Mouse (Mus musculus): ENCODE data around the gene Ptx4. TPM values are rescaled to one million over a fixed set of nuclear protein-coding genes. Genes with fewer than 3 reads are reported as not detected.
"Not testable (repeated sequence)": the region's sequence is repeated elsewhere in the genome, so short reads cannot be mapped to it uniquely, and the experiment has no call there.

The Ptx4 gene
- polyA plus RNA-seq, 1 experiment from 2014 or later = not detected

DNA sequence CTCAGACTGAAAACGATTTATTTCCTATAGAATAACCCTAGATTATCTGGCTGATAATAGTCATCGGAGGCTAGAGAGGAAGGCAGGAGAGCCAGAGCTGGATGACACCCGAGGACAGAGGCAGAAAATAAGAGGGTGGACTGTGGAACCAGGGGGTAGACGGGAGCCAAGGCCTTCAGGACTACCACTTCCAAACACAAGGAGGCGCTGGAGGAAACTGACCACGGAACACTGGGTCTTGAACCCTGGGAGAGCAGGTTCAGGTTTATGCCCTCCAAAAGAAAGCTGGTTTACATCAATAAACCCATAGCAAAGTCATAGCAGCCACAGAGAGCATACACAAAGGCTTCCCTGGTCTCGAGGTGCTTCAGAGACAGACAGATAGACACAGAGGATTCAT, 3.4 kb downstream of the Ptx4 start:
- Histone ChIP-seq H3K4me1 (no peaks in the 10 kb centered on the region), H3K27me3 (peaks cover 23% of the 10 kb centered on the region), H3K9ac (replicated peaks) (no peak overlapping the region), H3K4me3 (no peak overlapping the region), H3K4me2 (replicated peaks) (no peak overlapping the region), H3K36me3 (no peaks in the 10 kb centered on the region), H3K27ac (replicated peaks) (no peak overlapping the region), H3K9me3 (no peaks in the 10 kb centered on the region)
- ATAC-seq (ENCODE audit: low FRiP score, low read depth) = no peak
- WGBS = 37% methylated on average over 7 of the region's 7 CpGs

DNA sequence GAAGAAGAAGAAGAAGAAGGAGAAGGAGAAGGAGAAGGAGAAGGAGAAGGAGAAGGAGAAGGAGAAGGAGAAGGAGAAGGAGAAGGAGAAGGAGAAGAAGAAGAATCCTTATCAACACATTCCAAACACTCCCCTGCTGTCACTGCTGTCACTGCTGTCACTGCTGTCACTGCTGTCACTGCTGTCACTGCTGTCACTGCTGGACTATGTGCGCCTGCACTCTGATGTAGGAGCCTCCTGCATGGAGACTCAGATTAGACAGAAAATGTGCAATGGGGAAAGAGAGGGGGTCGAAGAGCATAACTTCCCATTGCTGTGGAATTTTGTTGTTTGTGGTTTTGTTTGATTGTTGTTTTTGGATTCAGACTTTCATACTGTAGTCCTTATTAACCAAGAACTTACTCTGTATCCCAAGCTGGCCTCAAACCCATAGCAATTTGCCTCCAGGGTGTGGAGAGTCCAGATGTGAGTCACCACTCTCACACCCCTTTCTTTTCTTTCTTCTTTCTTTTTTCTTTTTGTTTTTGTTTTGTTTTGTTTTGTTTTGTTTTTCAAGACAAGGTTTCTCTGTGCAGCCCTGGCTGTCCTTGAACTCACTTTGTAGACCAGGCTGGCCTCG, 5.0 kb downstream of the Ptx4 start:
- H3K4me3 ChIP-seq; H3K36me3 ChIP-seq; H3K9me3 ChIP-seq; H3K4me2 ChIP-seq (replicated peaks); H3K27ac ChIP-seq (replicated peaks); ATAC-seq (ENCODE audit: low FRiP score, low read depth); H3K9ac ChIP-seq (replicated peaks); H3K4me1 ChIP-seq: not testable (repeated sequence)
- H3K27me3 ChIP-seq = peaks cover 19% of the 10 kb centered on the region
- 84% methylated on average over 3 of the region's 3 CpGs for WGBS

DNA sequence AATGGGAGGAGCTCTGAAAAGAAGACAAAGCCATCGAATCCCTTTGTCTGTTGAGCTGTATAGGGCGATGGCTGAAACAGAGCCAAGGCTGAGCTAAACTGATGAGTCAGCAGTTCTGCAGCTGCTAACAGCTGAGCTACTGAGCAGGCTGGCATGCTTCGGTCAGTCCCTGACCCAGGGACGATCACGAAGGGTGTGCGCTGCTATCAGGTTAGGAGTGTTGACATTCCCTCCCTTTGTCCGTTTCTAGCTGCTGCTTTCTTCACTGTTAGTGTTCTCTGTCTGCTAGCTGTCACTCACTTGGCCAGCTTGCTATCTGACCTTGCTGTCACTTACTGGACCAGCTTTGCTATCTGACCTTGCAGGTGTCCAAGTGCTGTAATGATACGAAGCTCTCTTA, 6.5 kb downstream of the Ptx4 start:
- H3K27ac ChIP-seq (replicated peaks) = no peak overlapping the region
- no peaks in the 10 kb centered on the region for H3K9me3 ChIP-seq
- no peaks in the 10 kb centered on the region for H3K4me1 ChIP-seq
- 61% methylated on average over 8 of the region's 8 CpGs for WGBS
- ATAC-seq (ENCODE audit: low FRiP score, low read depth) = no peak
- H3K36me3 ChIP-seq = no peaks in the 10 kb centered on the region
- no peak overlapping the region for H3K4me2 ChIP-seq (replicated peaks)
- H3K4me3 ChIP-seq = no peak overlapping the region
- peaks cover 17% of the 10 kb centered on the region; the same call in 1 of the 2 replicates for H3K27me3 ChIP-seq
- no peak overlapping the region for H3K9ac ChIP-seq (replicated peaks)

DNA sequence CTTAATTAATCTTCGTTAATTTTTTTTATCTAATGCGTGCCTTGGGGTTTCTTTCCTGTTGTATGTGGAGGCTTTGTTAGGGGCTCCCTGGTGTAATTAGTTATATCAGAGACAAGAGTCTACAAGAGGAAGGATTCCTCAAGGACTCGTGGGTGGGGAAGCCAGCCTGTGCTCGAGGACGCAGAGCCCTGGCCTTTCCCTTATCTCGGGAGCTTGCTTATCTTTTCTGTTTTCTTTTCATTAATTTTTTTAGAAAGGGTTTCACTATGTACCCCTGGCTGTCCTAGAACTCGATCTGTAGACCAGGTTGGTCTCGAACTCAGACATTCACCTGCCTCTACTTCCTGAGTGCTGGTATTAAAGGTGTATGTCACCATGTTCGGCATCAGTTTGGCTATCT, 7.1 kb downstream of the Ptx4 start:
- H3K27ac ChIP-seq (replicated peaks) = no peak overlapping the region
- 83% methylated on average over 9 of the region's 9 CpGs for WGBS
- no peak overlapping the region for H3K9ac ChIP-seq (replicated peaks)
- H3K4me2 ChIP-seq (replicated peaks) = no peak overlapping the region
- H3K27me3 ChIP-seq = peaks cover 16% of the 10 kb centered on the region; the same call in 1 of the 2 replicates
- no peaks in the 10 kb centered on the region for H3K9me3 ChIP-seq
- H3K36me3 ChIP-seq = no peaks in the 10 kb centered on the region
- ATAC-seq (ENCODE audit: low FRiP score, low read depth) = no peak
- no peaks in the 10 kb centered on the region for H3K4me1 ChIP-seq
- H3K4me3 ChIP-seq = no peak overlapping the region

DNA sequence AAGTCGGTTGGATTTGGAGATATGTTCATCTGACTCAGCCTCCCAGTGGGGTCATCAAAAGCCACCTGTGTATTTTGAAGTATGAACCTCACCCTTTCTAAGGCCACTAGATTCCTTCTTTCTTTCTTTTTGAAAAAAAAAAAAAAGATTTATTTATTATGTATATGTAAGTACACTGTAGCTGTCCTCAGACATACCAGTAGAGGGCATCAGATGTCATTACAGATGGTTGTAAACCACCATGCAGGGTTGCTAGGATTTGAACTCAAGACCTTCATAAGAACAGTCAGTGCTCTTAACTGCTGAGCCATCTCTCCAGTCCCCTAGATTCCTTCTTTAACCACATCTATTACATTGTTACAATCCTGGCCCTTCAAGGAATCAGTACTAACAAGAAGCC, 9.5 kb downstream of the Ptx4 start:
- H3K27me3 ChIP-seq = 0 out of 2 replicates have a peak, but pooled peaks cover 3% of the 10 kb centered on the region
- no peak overlapping the region for H3K4me2 ChIP-seq (replicated peaks)
- H3K4me3 ChIP-seq = no peak overlapping the region
- H3K4me1 ChIP-seq = peaks cover 12% of the 10 kb centered on the region
- 89% methylated on average over 1 of the region's 1 CpGs for WGBS
- H3K9ac ChIP-seq (replicated peaks) = no peak overlapping the region
- no peak overlapping the region for H3K27ac ChIP-seq (replicated peaks)
- no peaks in the 10 kb centered on the region for H3K36me3 ChIP-seq
- no peak for ATAC-seq (ENCODE audit: low FRiP score, low read depth)
- H3K9me3 ChIP-seq = no peaks in the 10 kb centered on the region

DNA sequence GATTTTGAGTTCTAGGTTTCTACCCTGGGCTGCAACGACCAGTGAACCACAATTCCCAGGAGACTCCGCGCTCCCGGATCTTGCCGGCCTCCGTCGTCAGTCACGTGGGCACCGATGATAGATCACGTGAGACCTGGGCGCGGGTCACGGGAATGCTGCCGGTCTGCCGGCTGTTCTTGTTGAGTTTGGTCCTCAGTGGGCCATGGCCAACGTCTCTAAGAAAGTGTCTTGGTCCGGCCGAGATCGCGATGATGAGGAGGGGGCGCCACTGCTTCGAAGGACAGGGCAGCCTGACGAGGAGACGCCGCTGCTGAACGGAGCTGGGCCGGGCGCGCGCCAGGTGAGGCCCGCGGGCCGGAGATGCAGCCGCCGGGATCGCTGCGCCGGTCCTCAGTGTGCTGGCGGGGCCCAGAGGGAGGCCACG, 12.7 kb downstream of the Ptx4 start, which contains the start of gene Clcn7:
TSS of gene Clcn7 (plus strand) at position 117 of the 424 bp plus-strand sequence.
- WGBS = under 1% methylated on average over 40 of the region's 40 CpGs
- no peaks in the 10 kb centered on the region for H3K9me3 ChIP-seq
- H3K9ac ChIP-seq (replicated peaks) = peak within 1 kb of the TSS; percentile 79
- H3K27ac ChIP-seq (replicated peaks) = no peak within 1 kb of the TSS
- H3K4me3 ChIP-seq = peak within 1 kb of the TSS; percentile 89
- H3K27me3 ChIP-seq = no peaks in the 10 kb centered on the region
- H3K4me1 ChIP-seq = peaks cover 12% of the 10 kb centered on the region
- peaks cover 8% of the 10 kb centered on the region; the same call in 1 of the 2 replicates for H3K36me3 ChIP-seq
- peak; percentile 91 for ATAC-seq (ENCODE audit: low FRiP score, low read depth)
- peak within 1 kb of the TSS; percentile 74 for H3K4me2 ChIP-seq (replicated peaks)

DNA sequence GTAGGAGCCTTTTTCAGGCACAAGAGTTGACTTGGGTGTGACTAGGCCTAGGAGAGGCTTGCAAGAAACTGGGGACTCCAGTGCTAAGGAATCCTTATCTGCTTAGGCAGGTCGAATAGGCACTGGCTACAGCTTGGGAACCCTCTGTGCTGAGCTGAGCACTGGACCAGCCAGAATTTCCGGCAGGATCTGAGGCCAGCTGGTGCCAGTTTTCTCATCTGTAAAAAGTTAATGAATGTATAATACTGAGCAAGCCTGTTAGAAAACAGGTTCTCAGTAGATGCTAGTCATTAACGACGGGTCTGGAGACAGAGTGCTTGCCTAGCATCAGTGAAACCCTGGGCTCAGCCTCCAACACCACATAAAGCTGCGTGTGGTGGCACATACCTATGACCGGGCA, 15.1 kb downstream of the Ptx4 start:
- H3K27ac ChIP-seq (replicated peaks) = no peak overlapping the region
- H3K4me1 ChIP-seq = peaks cover 12% of the 10 kb centered on the region
- no peak for ATAC-seq (ENCODE audit: low FRiP score, low read depth)
- H3K4me3 ChIP-seq = no peak overlapping the region
- no peak overlapping the region for H3K9ac ChIP-seq (replicated peaks)
- H3K4me2 ChIP-seq (replicated peaks) = no peak overlapping the region
- H3K27me3 ChIP-seq = no peaks in the 10 kb centered on the region
- WGBS = 92% methylated on average over 6 of the region's 6 CpGs
- H3K36me3 ChIP-seq = peaks cover 8% of the 10 kb centered on the region; the same call in 1 of the 2 replicates
- H3K9me3 ChIP-seq = no peaks in the 10 kb centered on the region

DNA sequence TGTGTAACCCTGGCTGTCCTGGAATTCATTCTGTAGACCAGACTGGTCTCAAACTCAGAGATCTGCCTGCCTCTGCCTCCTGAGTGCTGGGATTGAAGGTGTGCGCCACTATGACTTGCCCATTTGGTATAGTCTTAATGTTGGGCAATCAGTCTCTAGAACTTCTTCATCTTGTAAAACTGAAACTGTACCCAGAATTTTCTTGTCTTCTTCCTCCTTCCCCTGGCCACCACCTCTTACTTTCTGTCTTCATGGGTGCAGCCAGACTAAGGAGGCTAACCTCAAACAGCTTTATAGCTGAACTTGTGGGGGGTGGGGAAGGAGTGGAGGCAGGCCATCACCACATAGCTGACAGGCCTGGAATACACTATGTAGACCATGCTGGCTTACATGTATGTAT, 18.2 kb downstream of the Ptx4 start:
- H3K27me3 ChIP-seq = no peaks in the 10 kb centered on the region
- WGBS = 95% methylated on average over 1 of the region's 1 CpGs
- no peak overlapping the region for H3K4me2 ChIP-seq (replicated peaks)
- H3K4me1 ChIP-seq = peaks cover 10% of the 10 kb centered on the region
- no peak overlapping the region for H3K9ac ChIP-seq (replicated peaks)
- H3K27ac ChIP-seq (replicated peaks) = no peak overlapping the region
- no peak for ATAC-seq (ENCODE audit: low FRiP score, low read depth)
- peaks cover 8% of the 10 kb centered on the region; the same call in 1 of the 2 replicates for H3K36me3 ChIP-seq
- no peaks in the 10 kb centered on the region for H3K9me3 ChIP-seq
- H3K4me3 ChIP-seq = no peak overlapping the region

DNA sequence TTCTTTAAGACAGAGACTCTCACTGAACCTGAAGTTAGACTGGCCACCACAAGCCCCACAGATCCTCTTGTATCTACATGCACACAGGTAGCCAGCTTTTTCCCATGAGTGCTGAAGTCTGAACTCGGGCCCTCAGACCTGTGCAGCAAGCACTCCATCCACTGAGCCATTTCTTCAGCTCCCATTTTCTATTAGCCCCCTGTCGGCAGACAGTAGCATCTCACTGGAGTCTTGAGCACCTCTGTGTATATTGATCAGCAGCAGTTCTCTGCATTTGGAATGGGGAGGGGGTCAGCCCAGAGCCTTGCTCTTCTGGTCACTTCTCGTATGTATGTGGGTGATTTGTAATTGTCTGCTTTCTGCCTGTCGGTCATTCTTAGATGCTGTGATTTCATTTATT, 19.4 kb downstream of the Ptx4 start:
- Histone ChIP-seq H3K9ac (replicated peaks) (no peak overlapping the region), H3K4me2 (replicated peaks) (no peak overlapping the region), H3K4me1 (no peaks in the 10 kb centered on the region), H3K27me3 (no peaks in the 10 kb centered on the region), H3K27ac (replicated peaks) (no peak overlapping the region), H3K9me3 (no peaks in the 10 kb centered on the region), H3K4me3 (no peak overlapping the region), H3K36me3 (peaks cover 15% of the 10 kb centered on the region; the same call in 1 of the 2 replicates)
- 68% methylated on average over 4 of the region's 4 CpGs for WGBS
- no peak for ATAC-seq (ENCODE audit: low FRiP score, low read depth)

DNA sequence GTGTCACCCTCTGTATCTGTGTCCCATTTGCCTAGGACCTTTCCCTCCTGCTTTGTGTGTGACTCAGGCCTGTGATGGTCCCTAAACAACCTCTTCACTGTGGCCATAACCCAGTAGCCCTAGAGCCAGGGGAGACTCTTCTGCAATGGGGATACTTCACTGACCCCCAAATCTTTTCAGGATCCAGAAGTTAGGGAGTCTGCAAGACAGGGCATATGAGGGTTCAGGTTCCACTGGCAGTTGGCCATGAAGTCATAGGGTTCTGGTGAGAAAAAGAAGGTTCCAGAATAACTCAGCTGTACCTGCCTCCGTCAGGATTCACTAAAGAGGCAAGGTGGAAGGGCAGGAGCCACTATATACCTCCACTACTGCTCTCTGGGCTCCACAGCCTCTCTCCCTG, 41.6 kb downstream of the Ptx4 start, which contains the start of gene Ccdc154:
TSS of gene Ccdc154 (plus strand) at position 301 of the 400 bp plus-strand sequence.
- Histone ChIP-seq H3K9me3 (no peaks in the 10 kb centered on the region), H3K36me3 (peaks cover 41% of the 10 kb centered on the region), H3K9ac (replicated peaks) (no peak within 1 kb of the TSS), H3K4me3 (no peak within 1 kb of the TSS), H3K27ac (replicated peaks) (no peak within 1 kb of the TSS), H3K4me2 (replicated peaks) (no peak within 1 kb of the TSS), H3K4me1 (no peaks in the 10 kb centered on the region), H3K27me3 (no peaks in the 10 kb centered on the region)
- 88% methylated on average over 1 of the region's 1 CpGs for WGBS
- ATAC-seq (ENCODE audit: low FRiP score, low read depth) = no peak

DNA sequence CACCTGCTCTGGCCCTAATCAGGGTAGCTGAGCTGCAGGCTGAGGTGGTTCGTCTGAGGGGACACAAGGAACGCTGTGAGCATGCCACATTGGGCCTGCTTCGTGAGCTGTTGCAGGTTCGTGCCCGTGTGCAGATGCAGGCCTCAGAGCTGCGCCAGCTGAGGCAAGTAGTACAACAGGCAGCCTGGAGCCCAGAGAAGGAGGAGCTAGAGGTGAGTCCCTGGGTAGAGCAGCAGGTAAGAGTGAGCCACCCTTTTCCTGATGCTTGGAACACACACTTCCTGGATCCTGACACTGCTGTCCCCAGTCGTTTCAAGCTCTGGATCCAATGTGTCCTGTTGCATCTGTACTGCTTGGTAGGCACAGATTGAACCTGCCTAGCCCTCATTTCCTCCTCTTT, 42.8 kb downstream of the Ptx4 start:
- no peaks in the 10 kb centered on the region for H3K4me1 ChIP-seq
- WGBS = 88% methylated on average over 7 of the region's 7 CpGs
- H3K4me2 ChIP-seq (replicated peaks) = no peak overlapping the region
- H3K4me3 ChIP-seq = no peak overlapping the region
- no peaks in the 10 kb centered on the region for H3K9me3 ChIP-seq
- peaks cover 32% of the 10 kb centered on the region for H3K36me3 ChIP-seq
- H3K9ac ChIP-seq (replicated peaks) = no peak overlapping the region
- no peaks in the 10 kb centered on the region for H3K27me3 ChIP-seq
- no peak overlapping the region for H3K27ac ChIP-seq (replicated peaks)
- ATAC-seq (ENCODE audit: low FRiP score, low read depth) = no peak

DNA sequence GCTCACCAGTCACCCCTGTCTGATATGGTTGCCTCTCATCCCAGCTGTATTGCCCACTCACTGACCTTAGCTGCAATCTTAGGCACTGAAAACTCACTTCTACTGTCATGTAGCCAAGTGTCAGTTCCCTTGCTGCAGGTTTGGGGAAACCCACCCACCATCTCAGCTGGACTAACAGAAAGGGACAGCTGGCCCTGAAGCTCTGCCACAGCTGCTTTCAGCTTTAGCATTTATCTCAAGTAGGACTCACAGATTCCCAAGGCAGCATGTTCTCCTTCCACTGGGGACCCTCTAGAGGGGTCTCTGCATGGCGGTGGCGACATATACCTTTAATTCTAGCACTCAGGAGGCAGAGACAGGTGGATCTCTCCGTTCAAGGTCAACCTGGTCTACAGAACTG, 44.2 kb downstream of the Ptx4 start:
- Histone ChIP-seq H3K9ac (replicated peaks) (no peak overlapping the region), H3K4me1 (no peaks in the 10 kb centered on the region), H3K4me2 (replicated peaks) (no peak overlapping the region), H3K4me3 (no peak overlapping the region), H3K27me3 (no peaks in the 10 kb centered on the region), H3K9me3 (no peaks in the 10 kb centered on the region), H3K27ac (replicated peaks) (no peak overlapping the region), H3K36me3 (peaks cover 22% of the 10 kb centered on the region)
- WGBS = 90% methylated on average over 3 of the region's 3 CpGs
- ATAC-seq (ENCODE audit: low FRiP score, low read depth) = no peak
